Mouse (Mus musculus): ENCODE data around the gene Prcc. TPM values are rescaled to one million over a fixed set of nuclear protein-coding genes. Genes with fewer than 3 reads are reported as not detected.
A peak's percentile ranks its signal among the peaks of the same experiment; 100 is the strongest.
"Not testable (repeated sequence)": the region's sequence is repeated elsewhere in the genome, so short reads cannot be mapped to it uniquely, and the experiment has no call there.

The Prcc gene
- total and polyA plus RNA-seq, 2 experiments, result 8.0 to 16.8 TPM

- Histone ChIP-seq H3K4me1 (ENCODE audit: control insufficient read depth, insufficient read depth, low read length) (no peaks in the 10 kb centered on the region), H3K36me3 (ENCODE audit: control insufficient read depth, insufficient read depth, low read length) (no peaks in the 10 kb centered on the region), H3K27ac (replicated peaks; ENCODE audit: insufficient read depth, low read depth, low read length) (no peak overlapping the region), H3K27me3 (ENCODE audit: control insufficient read depth, insufficient read depth, low read length) (no peaks in the 10 kb centered on the region), H3K9ac (ENCODE audit: low read depth, low read length) (no peak overlapping the region), H3K79me2 (ENCODE audit: control insufficient read depth, insufficient read depth, low read length) (no peaks in the 10 kb centered on the region), H3K4me3 (ENCODE audit: insufficient read depth, low read depth, low read length) (no peak overlapping the region)
- no peak for DNase-seq (ENCODE audit: extremely low read depth, low read depth, low spot score)
- TF ChIP-seq POLR2A (IDR thresholded peaks at IDR 0.05; ENCODE audit: extremely low read depth, insufficient read depth, low read length) (no peak), CTCF (IDR thresholded peaks at IDR 0.05; ENCODE audit: low read depth, low read length) (no peak)
- WGBS, result 86% methylated on average over 3 of the region's 3 CpGs
These were observed 6.1 kb upstream of the Prcc start for GRCm38 (mm10) chr3:87891481-87891880.

GRCm38 (mm10) chr3:87887400-87887799 is 2.0 kb upstream of the Prcc start:
- not testable (repeated sequence) for H3K36me3 ChIP-seq (ENCODE audit: control insufficient read depth, insufficient read depth, low read length); H3K4me3 ChIP-seq (ENCODE audit: insufficient read depth, low read depth, low read length); H3K4me1 ChIP-seq (ENCODE audit: control insufficient read depth, insufficient read depth, low read length); DNase-seq (ENCODE audit: extremely low read depth, low read depth, low spot score); H3K27ac ChIP-seq (replicated peaks; ENCODE audit: insufficient read depth, low read depth, low read length); H3K9ac ChIP-seq (ENCODE audit: low read depth, low read length); H3K27me3 ChIP-seq (ENCODE audit: control insufficient read depth, insufficient read depth, low read length)
- WGBS, result 81% methylated on average over 4 of the region's 4 CpGs
- peaks cover 17% of the 10 kb centered on the region for H3K79me2 ChIP-seq (ENCODE audit: control insufficient read depth, insufficient read depth, low read length)

- Histone ChIP-seq H3K27ac (replicated peaks; ENCODE audit: insufficient read depth, low read depth, low read length) (no peak overlapping the region), H3K4me3 (ENCODE audit: insufficient read depth, low read depth, low read length) (no peak overlapping the region; the same call in 1 of the 2 replicates)
These were observed 1.0 kb upstream of the Prcc start for GRCm38 (mm10) chr3:87886416-87886815.

DNA sequence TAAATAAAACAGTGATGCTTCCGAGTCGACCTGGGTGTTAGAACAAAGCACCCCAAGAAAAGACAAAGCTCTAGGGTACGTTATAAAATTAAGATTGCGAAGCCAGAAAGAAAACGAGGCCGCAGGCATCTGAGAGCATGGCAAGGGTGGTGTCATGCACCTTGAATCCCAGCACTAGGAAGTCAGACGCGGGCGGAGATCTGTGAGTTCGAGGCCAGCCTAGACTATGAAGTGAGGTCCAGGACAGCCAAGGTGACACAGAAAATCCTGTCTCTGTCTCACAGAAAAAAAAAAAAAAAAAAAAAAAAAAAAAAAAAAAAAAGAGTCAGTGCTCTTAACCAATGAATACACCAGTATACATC is 577 bp upstream of the Prcc start:
- H3K27ac ChIP-seq (replicated peaks; ENCODE audit: insufficient read depth, low read depth, low read length), result no peak overlapping the region
- peaks cover 9% of the 10 kb centered on the region; the same call in 1 of the 2 replicates for H3K4me1 ChIP-seq (ENCODE audit: control insufficient read depth, insufficient read depth, low read length)
- no peak for DNase-seq (ENCODE audit: extremely low read depth, low read depth, low spot score)
- WGBS, result 11% methylated on average over 10 of the region's 10 CpGs
- H3K79me2 ChIP-seq (ENCODE audit: control insufficient read depth, insufficient read depth, low read length), result peaks cover 18% of the 10 kb centered on the region
- H3K9ac ChIP-seq (ENCODE audit: low read depth, low read length), result 0 out of 2 replicates have a peak overlapping the region, but pooled peaks have one; percentile 31
- H3K27me3 ChIP-seq (ENCODE audit: control insufficient read depth, insufficient read depth, low read length), result no peaks in the 10 kb centered on the region
- peak overlapping the region; percentile 50 for H3K4me3 ChIP-seq (ENCODE audit: insufficient read depth, low read depth, low read length)
- no peaks in the 10 kb centered on the region for H3K36me3 ChIP-seq (ENCODE audit: control insufficient read depth, insufficient read depth, low read length)
- TF ChIP-seq CTCF (IDR thresholded peaks at IDR 0.05; ENCODE audit: low read depth, low read length), result no peak
- no peak for TF ChIP-seq POLR2A (IDR thresholded peaks at IDR 0.05; ENCODE audit: extremely low read depth, insufficient read depth, low read length)

More at GRCm38 (mm10) chr3:87886416-87886815, 1.0 kb upstream of the Prcc start:
- no peak for TF ChIP-seq POLR2A (IDR thresholded peaks at IDR 0.05; ENCODE audit: extremely low read depth, insufficient read depth, low read length)
- no peak for DNase-seq (ENCODE audit: extremely low read depth, low read depth, low spot score)
- Histone ChIP-seq H3K36me3 (ENCODE audit: control insufficient read depth, insufficient read depth, low read length) (no peaks in the 10 kb centered on the region), H3K79me2 (ENCODE audit: control insufficient read depth, insufficient read depth, low read length) (peaks cover 18% of the 10 kb centered on the region), H3K27me3 (ENCODE audit: control insufficient read depth, insufficient read depth, low read length) (no peaks in the 10 kb centered on the region), H3K4me1 (ENCODE audit: control insufficient read depth, insufficient read depth, low read length) (peaks cover 9% of the 10 kb centered on the region; the same call in 1 of the 2 replicates), H3K9ac (ENCODE audit: low read depth, low read length) (no peak overlapping the region)
- 91% methylated on average over 6 of the region's 6 CpGs for WGBS

DNA sequence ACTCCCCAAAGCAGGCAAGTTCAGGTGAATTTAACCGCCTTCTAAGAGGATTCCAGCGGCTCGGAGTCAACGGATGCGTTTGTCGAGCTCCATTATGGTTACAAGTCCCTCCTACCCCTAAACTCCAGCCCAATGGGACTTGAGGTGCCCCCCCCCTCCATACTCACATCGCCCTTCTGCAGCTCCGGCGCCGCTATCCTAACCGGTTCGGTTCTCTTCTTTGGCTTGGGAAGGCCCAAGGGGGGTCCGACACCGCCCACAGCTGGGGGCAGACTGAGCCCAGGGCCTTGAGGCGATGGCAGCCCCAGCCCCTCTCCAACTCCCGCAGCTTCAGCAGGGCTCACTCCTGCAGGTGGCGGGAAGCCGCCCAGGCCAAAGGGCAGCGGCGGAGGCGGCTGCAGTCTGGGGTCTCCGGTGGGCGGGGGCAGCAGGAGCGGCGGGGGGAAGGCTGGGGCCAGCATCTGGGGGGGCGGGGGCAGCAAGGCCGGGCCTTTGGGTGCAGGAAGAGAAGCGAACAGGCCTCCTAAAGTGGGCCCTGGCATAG is 628 bp downstream of the Prcc start:
- 1% methylated on average over 28 of the region's 28 CpGs for whole genome bisulfite sequencing
- TF ChIP-seq POLR2A (IDR thresholded peaks at IDR 0.05; ENCODE audit: extremely low read depth, insufficient read depth, low read length) (no peak), CTCF (IDR thresholded peaks at IDR 0.05; ENCODE audit: low read depth, low read length) (no peak)
- DNase-seq (ENCODE audit: extremely low read depth, low read depth, low spot score), result peak; percentile 23

DNA sequence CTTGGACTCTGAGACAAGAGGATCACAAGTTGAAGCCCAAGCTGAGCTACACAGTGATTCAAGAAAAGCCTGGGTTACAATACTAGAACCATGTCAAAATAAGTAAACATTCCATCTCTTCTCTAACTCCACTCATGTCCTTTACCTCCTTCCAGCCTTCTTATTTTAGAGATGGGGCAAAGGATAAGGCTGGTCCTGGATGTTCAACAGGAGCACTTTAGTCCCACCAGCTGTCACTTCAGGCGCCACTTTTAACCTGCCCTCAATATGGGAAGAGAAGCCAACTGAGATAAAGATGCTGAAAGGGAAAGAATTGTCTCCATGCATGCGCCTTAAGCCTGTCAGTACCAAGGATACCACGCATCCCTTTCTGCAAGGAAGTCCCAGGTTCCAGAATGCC is 1.1 kb downstream of the Prcc start:
- TF ChIP-seq CTCF (IDR thresholded peaks at IDR 0.05; ENCODE audit: low read depth, low read length) (no peak), POLR2A (IDR thresholded peaks at IDR 0.05; ENCODE audit: extremely low read depth, insufficient read depth, low read length) (no peak)
- H3K9ac ChIP-seq (ENCODE audit: low read depth, low read length), result peak overlapping the region; percentile 90
- H3K36me3 ChIP-seq (ENCODE audit: control insufficient read depth, insufficient read depth, low read length), result peaks cover 4% of the 10 kb centered on the region
- H3K27me3 ChIP-seq (ENCODE audit: control insufficient read depth, insufficient read depth, low read length), result no peaks in the 10 kb centered on the region
- peaks cover 27% of the 10 kb centered on the region for H3K79me2 ChIP-seq (ENCODE audit: control insufficient read depth, insufficient read depth, low read length)
- DNase-seq (ENCODE audit: extremely low read depth, low read depth, low spot score), result no peak
- WGBS, result 2% methylated on average over 3 of the region's 3 CpGs
- H3K4me1 ChIP-seq (ENCODE audit: control insufficient read depth, insufficient read depth, low read length), result peaks cover 9% of the 10 kb centered on the region; the same call in 1 of the 2 replicates
- no peak overlapping the region for H3K27ac ChIP-seq (replicated peaks; ENCODE audit: insufficient read depth, low read depth, low read length)
- peak overlapping the region; percentile 88 for H3K4me3 ChIP-seq (ENCODE audit: insufficient read depth, low read depth, low read length)

More for the DNA sequence above, 628 bp downstream of the Prcc start:
- peaks cover 25% of the 10 kb centered on the region for H3K79me2 ChIP-seq (ENCODE audit: control insufficient read depth, insufficient read depth, low read length)
- H3K9ac ChIP-seq (ENCODE audit: low read depth, low read length), result peak overlapping the region; percentile 90
- H3K4me1 ChIP-seq (ENCODE audit: control insufficient read depth, insufficient read depth, low read length), result peaks cover 9% of the 10 kb centered on the region; the same call in 1 of the 2 replicates
- peak overlapping the region; percentile 91 for H3K27ac ChIP-seq (replicated peaks; ENCODE audit: insufficient read depth, low read depth, low read length)
- peak overlapping the region; percentile 88 for H3K4me3 ChIP-seq (ENCODE audit: insufficient read depth, low read depth, low read length)
- peaks cover 4% of the 10 kb centered on the region for H3K36me3 ChIP-seq (ENCODE audit: control insufficient read depth, insufficient read depth, low read length)
- H3K27me3 ChIP-seq (ENCODE audit: control insufficient read depth, insufficient read depth, low read length), result no peaks in the 10 kb centered on the region

Data from liver, adult 2 months (tissue).